Mouse (Mus musculus) embryonic facial prominence, embryonic 14.5 days (tissue): ENCODE results near the gene Twf2. TPM values are rescaled to one million over a fixed set of nuclear protein-coding genes. Genes with fewer than 3 reads are reported as not detected.

Source experiments
- ATAC-seq: fragments of 200-750 bp; cut with Nextera tagmentation; 2 replicates; pipeline ENCODE4 v1.8.0; 2017; ENCODE audit warnings: low read depth, moderate number of reproducible peaks, moderate TSS enrichment
- DNase-seq: peaks from one replicate; pipeline ENCODE4 v3.0.0-alpha.2; 2015; ENCODE audit warnings: low spot score
- H3K27ac ChIP-seq: fragments of 300-500 bp; sonication (generic); replicated peaks from 2 replicates; pipeline ENCODE4 v1.5.1; 2014; ENCODE audit warnings: low read depth, mild to moderate bottlenecking, low read length, moderate library complexity
- H3K27me3 ChIP-seq: fragments of 300-500 bp; sonication (generic); replicated peaks from 2 replicates; pipeline ENCODE4 v1.6.1; 2014; ENCODE audit warnings: low read length; ENCODE audit not compliant: control insufficient read depth, insufficient read depth
- H3K36me3 ChIP-seq: fragments of 300-500 bp; sonication (generic); 2 replicates; pipeline ENCODE4 v1.6.1; 2014; ENCODE audit warnings: low read length, mixed read lengths; ENCODE audit not compliant: control insufficient read depth, insufficient read depth
- H3K4me1 ChIP-seq: fragments of 300-500 bp; sonication (generic); 2 replicates; pipeline ENCODE4 v1.6.1; 2014; ENCODE audit warnings: antibody characterized with exemption, low read length; ENCODE audit not compliant: control insufficient read depth, insufficient read depth
- H3K4me2 ChIP-seq: fragments of 300-500 bp; sonication (generic); 2 replicates; pipeline ENCODE4 v1.6.1; 2014; ENCODE audit warnings: low read depth, mild to moderate bottlenecking, low read length, moderate library complexity, mixed read lengths
- H3K4me3 ChIP-seq: fragments of 300-500 bp; sonication (generic); 2 replicates; pipeline ENCODE4 v1.5.1; 2014; ENCODE audit warnings: low read depth, mild to moderate bottlenecking, low read length
- H3K9ac ChIP-seq: fragments of 300-500 bp; sonication (generic); 2 replicates; pipeline ENCODE4 v1.6.1; 2014; ENCODE audit warnings: low read depth, mild to moderate bottlenecking, low read length, moderate library complexity, mixed read lengths
- H3K9me3 ChIP-seq: fragments of 300-500 bp; sonication (generic); 2 replicates; pipeline ENCODE4 v1.6.1; 2016; ENCODE audit warnings: low read length; ENCODE audit not compliant: control insufficient read depth
- WGBS: fragments of 180-500 bp; shearing (Covaris S2); extraction: QIAGEN DNeasy Blood & Tissue Kit; methylation state at CpG from one replicate; pipeline ENCODE4 v1.1.7; 2014; 5-methylcytosine and 5-hydroxymethylcytosine counted together
- microRNA counts: library from miRNA; unstranded; fragments of <30 nt; microRNA quantifications from one replicate; lab custom pipeline; 2017
- microRNA-seq: library from miRNA; unstranded; fragments of <30 nt; microRNA quantifications from one replicate; pipeline ENCODE4, GENCODE M21; 2016; ENCODE audit warnings: borderline number of aligned reads
- polyA plus RNA-seq: library from polyadenylated mRNA; unstranded; fragments of >200 nt; fragmentation: Nextera tagmentation; extraction: Ambion mirVana; gene quantifications from 2 replicates; pipeline ENCODE4 v1.2.1, GENCODE M21; 2014

Gene Twf2
- polyA plus RNA-seq, 1 experiment from 2014 or later, result 65.1 TPM

DNA sequence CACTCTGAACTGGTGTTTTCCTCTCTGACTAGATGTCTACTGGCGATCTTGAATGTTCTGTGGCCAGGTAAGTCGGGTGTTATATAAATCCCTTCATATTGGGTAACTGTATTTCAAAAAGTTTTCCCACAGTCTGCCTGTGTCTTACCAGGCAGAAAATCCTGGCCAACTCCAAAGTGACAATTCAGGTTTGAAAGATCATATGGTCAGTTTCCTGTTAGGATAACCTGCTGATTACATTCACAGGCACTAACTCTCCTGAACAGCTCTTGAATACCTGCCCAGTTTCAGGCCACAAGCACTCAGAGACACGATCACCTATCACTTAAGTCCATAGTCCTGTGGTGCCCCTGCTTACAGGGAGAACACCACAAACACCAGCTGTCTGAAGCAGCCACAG is 59.2 kb downstream of the Twf2 start:
- Histone ChIP-seq H3K4me2 (no peak overlapping the region), H3K9ac (no peak overlapping the region), H3K27ac (no peak overlapping the region), H3K27me3 (no peaks in the 10 kb centered on the region), H3K4me3 (no peak overlapping the region), H3K36me3 (no peaks in the 10 kb centered on the region), H3K4me1 (no peaks in the 10 kb centered on the region), H3K9me3 (no peaks in the 10 kb centered on the region)
- no peak for ATAC-seq
- DNase-seq, result no peak
- WGBS, result 86% methylated on average over 3 of the region's 3 CpGs

DNA sequence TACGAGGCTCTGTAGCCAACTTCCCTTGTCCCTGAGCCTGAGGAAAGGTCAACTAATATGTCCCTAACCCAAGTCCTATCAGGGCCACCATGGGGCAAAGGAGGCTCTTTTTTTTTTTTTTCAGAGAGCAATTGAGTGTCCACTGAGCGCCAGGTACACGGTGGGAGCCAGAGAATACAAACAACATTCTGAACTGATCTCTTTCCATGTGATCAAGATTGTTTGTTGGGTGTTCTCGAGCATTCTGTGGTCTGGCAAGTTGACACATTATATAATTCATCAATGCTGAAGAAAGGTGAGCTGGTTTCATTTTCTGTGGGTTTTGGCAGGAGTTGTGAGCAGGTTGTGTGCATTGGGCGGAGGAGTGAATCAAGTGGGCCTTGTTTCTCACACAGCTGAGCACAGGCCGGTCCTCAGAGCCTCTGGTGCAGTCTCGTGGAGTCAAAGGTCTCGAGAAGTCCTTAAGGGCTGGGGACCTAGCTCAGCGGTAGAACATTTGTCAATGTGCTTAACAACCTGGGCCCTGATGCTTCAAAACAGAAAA is 60.5 kb downstream of the Twf2 start:
- no peak for ATAC-seq
- no peaks in the 10 kb centered on the region for H3K27me3 ChIP-seq
- H3K27ac ChIP-seq, result no peak overlapping the region
- 81% methylated on average over 9 of the region's 9 CpGs for WGBS
- DNase-seq, result no peak
- no peaks in the 10 kb centered on the region for H3K4me1 ChIP-seq
- H3K4me2 ChIP-seq, result no peak overlapping the region
- no peak overlapping the region for H3K4me3 ChIP-seq
- no peak overlapping the region for H3K9ac ChIP-seq
- H3K9me3 ChIP-seq, result no peaks in the 10 kb centered on the region
- no peaks in the 10 kb centered on the region for H3K36me3 ChIP-seq

MicroRNAs encoded within 50 kb of the gene (microRNA counts, 519-probe panel; counts per million panel counts)
- microRNA mmu-let-7g (lab: Ali Mortazavi, UCI), result 4,431 counts per million, percentile 97 among the panel's probes with 10 or more counts

Small RNAs within 50 kb of the gene (microRNA-seq; reads per million reads assigned to microRNA genes)
- gene Mir135a-1 (4.0 reads per million, percentile 18 among the genes with 10 or more reads in this experiment), gene Mirlet7g (41,522 reads per million, percentile 99 among the genes with 10 or more reads in this experiment)

Other genes with a start within 250 kb of the Twf2 start
- 0.17 TPM in 2 replicates for gene Col6a5, start 242.5 kb upstream of the Twf2 start, polyA plus RNA-seq
- 0.16 and 0.24 TPM in 2 replicates for gene Col6a4, start 106.3 kb upstream of the Twf2 start, polyA plus RNA-seq
- 1.9 and 2.1 TPM in 2 replicates for gene Glyctk, start 45.0 kb upstream of the Twf2 start, polyA plus RNA-seq
- gene Wdr82, start 32.2 kb upstream of the Twf2 start, polyA plus RNA-seq, result 25.5 and 27.9 TPM in 2 replicates
- gene Ppm1m, start 3.4 kb upstream of the Twf2 start, polyA plus RNA-seq, result 41.3 and 42.7 TPM in 2 replicates
- 0.05 and 0.07 TPM in 2 replicates for gene Tlr9, start 19.5 kb downstream of the Twf2 start, polyA plus RNA-seq
- 94.8 and 102 TPM in 2 replicates for gene Alas1, start 45.5 kb downstream of the Twf2 start, polyA plus RNA-seq
- 16.6 and 21.5 TPM in 2 replicates for gene Poc1a, start 78.0 kb downstream of the Twf2 start, polyA plus RNA-seq
- 44.0 and 48.4 TPM in 2 replicates for gene Dusp7, start 165.5 kb downstream of the Twf2 start, polyA plus RNA-seq
- gene Rpl29, start 226.3 kb downstream of the Twf2 start, polyA plus RNA-seq, result 1,079 and 1,109 TPM in 2 replicates
- gene Acy1, start 235.2 kb downstream of the Twf2 start, polyA plus RNA-seq, result 37.9 and 45.1 TPM in 2 replicates
- gene Abhd14b, start 244.4 kb downstream of the Twf2 start, polyA plus RNA-seq, result 21.5 and 30.3 TPM in 2 replicates
- gene Abhd14a, start 244.6 kb downstream of the Twf2 start, polyA plus RNA-seq, result 60.9 and 66.1 TPM in 2 replicates